Mouse (Mus musculus) left cerebral cortex, postnatal 25 days (tissue): ENCODE measurements at regions not wholly inside any gene's neighbourhood (a gene's known extent, or its start where the extent isn't known, plus 50 kb on each side); places are given as distances from the start of the nearest gene placed in this dataset.

Source experiments
- DNase-seq, 2 experiments: peaks; one replicate each; pipeline ENCODE4 v3.0.0; 2022; ENCODE audit warnings: low spot score in 2 of 2, mixed read lengths in 1 of 2
- intact Hi-C: fragments of 180-260 bp; cut with DNase I; formaldehyde crosslinking; loops from one replicate; pipeline ENCODE4 v1.15.1; 2025

DNA sequence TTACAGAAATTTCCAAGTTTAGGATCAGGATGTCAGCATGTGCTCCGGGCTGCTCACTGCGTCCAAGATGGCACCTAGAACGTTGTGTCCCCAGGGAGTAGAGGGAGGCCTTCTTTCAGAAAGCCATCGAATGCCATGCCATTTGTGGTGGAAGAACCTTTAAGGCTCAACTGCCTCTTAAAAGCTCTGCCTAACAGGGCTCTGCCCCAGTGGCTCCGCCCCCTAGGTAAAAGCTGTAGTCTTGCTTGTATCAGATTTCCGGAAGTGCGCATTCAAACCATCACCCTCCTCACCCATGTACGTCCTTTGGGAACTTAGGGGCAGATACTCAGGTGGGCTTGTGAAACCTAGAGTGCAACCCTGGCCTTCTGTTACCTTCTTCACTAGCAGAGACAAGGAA lies 54.0 kb upstream of the Psmd7 start:
- no peak for DNase-seq
- intact Hi-C loops = no loop called here

DNA sequence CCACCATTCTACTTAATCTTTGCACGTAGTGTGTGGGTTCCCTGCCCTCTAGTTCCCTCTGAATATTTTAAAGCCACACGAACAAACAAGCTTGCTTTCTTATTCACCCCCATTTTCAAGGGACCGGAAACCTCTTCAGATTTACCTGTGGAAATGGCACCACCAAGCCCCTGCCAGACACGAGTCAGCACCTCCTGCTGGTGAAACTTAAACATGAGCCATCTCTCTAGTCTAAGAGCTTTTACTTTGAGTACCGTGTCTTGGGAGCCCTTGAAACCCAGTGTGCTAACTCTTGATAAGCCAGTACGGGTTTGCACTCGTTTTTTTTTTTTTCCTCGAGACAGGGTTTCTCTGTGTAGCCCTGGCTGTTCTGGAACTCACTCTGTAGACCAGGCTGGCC lies 59.7 kb upstream of the Psmd7 start:
- intact Hi-C loops = no loop called here
- DNase-seq = no peak

DNA sequence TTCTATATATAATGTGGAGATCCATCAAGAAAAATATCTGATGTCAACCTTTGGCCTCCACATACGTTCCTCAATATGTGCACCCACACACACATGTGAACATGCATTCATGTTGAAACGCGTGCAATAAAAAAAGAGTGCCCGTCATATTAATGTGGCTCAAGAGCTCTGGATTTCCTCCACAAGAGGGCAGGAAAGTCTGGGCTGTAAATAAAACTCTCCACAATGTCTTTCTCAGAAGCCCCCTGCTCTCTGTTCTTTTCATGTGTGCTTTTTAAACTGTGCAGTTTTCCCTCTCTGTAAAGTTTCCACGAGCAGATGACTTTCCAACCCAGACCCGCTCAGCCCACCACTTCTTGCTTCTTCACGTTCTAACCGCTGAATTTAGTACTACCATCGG lies 62.0 kb upstream of the Psmd7 start:
- intact Hi-C loops = no loop called here
- no peak for DNase-seq

DNA sequence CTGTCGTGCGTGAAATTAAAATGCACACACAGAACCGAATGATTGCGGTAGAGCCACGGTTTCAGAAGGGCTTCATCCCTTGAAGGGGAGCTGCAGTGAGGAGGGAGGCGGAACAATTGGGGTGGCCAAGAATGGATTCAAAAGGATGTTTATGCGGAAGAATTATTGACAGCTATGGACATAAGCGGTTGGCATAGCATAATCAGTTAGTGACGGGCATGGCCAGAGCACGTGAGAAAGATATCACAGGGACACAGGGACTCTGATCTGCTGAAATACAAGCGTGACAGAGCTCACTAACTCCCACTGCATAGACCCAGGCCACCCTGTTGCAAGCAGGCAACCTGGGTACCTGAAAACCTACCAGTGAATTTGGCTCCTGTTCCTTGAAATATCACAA lies 63.2 kb upstream of the Psmd7 start:
- intact Hi-C loops = no loop called here
- no peak for DNase-seq

DNA sequence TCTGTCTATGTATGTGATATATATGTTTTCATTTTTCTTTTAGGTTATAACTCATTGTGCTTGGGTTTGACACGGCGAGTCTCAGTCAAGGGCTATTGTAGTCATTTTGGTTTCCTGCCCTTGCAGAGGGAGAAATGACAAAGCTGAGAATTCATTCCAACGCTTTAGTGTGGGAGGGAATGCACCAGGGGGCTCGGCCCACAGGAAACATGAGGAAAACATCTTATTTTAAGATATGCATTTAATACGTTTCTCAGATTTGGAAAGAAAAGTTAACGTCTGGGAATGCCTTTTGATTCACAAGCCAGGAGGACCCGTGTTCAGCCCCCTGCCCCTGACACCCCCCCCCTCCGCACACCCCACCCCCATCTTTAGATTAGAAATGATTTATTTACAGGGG lies 64.0 kb upstream of the Psmd7 start:
- intact Hi-C loops = no loop called here
- DNase-seq = no peak

DNA sequence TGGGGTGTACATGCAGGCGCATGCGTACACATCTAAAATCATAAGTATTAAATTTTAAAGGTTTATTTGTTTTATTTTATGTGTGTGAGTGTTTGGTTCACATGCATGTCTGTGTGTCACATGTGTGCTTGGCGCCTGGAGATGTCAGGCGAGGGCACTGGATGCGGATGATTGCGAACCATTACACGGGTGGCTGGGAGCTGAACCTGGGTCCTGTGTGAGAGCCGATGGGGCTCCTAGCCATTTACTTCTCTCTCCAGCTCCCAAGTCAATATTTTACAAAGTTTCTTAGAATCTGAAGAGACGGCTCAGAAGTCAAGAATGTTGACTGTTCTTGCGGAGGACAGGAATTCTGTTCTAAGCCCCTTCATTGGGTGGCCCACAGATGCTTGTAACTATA lies 65.4 kb upstream of the Psmd7 start:
- DNase-seq = no peak
- intact Hi-C loops = no loop called here

DNA sequence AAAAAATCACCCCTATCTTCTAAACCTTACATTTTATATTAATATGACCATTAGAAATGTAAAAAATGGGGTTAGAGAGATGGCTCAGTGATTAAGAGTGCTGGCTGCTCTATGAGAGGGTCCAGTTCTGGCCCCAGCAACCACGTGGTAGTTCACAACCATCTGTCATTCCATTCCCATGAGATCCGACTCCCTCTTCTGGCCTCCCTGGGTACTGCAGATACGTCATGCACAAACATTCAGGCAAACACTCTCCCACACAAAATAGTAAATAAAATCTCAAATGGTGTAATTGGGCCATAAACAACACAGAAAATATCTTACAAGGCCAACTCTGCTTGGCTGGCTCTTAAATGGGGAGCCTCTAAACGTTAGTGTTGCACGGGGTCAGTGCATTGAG lies 68.4 kb upstream of the Psmd7 start:
- no peak for DNase-seq
- intact Hi-C loops = no loop called here

DNA sequence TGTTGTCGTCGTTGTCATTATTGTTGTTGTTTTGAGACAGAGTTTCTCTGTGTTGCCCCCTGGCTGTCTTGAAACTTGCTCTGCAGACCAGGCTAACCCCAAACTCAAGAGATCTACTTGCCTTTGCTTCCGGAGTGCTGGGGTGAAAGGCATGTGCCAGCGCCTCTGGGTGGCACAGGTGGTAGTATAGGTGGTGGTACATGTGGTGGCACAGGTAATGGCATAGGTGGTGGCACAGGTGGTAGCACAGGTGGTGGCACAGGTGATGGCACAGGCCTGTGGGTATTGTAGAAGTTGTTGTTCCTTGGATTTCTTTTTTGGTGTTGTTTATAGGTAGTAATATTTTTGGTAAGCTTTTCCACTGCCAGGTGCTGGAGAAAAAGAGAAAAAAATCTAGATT lies 69.5 kb upstream of the Psmd7 start:
- intact Hi-C loops = no loop called here

DNA sequence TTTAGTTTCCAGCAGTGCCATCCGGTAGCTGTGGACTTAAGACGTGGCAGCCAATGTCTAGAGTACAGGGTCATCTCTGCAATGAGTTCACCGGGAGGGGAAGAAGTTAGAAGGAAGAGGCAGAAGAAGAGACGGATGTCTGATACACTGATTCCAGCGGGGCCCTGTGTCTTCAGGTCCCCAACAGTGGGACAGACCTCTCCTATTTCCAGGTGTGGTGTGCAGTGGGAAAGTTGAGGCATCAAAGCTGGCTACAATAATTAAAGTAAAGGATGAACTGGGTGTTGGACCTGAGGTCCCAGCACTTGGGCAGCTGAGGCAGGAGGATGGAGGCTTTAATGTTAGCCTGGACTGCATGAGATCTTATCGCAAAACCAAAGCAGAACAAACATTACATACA lies 70.1 kb upstream of the Psmd7 start:
- no peak for DNase-seq

More for the DNA sequence above, 69.5 kb upstream of the Psmd7 start:
- DNase-seq = no peak

DNA sequence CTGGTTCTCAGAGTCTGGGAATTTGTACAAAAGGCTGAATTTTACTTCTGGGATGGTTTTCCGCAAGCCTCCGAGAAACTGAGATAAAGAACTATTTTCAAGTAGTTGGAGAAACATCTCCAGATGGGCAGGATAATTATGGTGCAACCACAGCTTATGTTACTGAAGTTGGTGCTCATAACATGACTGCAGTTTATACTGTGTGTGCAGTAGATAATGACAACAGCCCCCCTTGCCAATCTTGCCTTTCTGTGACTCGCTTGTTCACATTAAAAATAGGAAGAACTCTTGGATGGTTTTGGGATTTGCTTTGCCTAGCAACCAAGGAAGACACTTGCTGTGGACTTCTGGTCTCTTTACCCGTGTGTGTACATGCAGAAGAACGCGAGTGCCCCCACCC lies 72.4 kb upstream of the Psmd7 start:
- intact Hi-C loops = no loop called here
- peak; percentile 18 to 67 for DNase-seq

More for the DNA sequence above, 70.1 kb upstream of the Psmd7 start:
- intact Hi-C loops = no loop called here

DNA sequence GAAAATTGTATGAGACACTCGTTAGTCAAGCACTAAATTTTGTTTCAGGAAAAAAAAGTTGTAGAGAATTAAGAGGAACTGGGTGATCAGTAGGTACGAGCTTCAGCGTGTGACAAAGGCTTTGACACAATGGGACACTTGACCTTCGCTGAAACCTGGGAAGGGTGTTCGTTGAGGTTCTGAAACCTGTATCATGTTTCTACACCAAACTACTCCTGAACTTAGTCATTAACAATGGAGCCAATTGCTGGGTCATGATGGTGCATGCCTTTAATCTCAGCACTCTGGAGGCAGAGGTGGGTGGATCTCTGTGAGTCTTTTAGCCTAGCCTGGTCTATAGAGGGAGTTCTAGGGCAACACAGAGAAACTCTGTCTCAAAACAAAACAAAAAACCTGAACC lies 81.3 kb upstream of the Psmd7 start:
- intact Hi-C loops = no loop called here
- DNase-seq = no peak

DNA sequence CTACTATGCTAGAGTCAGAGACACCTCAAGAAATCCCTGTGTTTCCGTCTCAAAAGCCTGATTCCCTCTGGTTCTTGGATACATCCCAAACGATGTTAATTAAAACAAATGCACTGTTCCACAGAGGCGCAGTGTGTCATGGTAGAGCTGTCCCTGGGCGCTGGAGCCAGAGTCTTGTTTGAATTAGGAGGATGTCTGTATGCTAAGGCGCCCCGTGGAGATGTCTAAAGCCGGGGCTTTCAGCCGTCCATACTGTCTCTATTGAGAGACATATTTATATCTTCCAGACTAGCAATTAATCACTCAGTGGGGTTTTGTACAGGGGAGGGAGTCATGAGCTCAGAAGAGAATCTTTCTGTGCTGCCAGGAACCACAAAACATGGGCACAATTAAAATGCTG lies 83.2 kb upstream of the Psmd7 start:
- intact Hi-C loops = no loop called here

DNA sequence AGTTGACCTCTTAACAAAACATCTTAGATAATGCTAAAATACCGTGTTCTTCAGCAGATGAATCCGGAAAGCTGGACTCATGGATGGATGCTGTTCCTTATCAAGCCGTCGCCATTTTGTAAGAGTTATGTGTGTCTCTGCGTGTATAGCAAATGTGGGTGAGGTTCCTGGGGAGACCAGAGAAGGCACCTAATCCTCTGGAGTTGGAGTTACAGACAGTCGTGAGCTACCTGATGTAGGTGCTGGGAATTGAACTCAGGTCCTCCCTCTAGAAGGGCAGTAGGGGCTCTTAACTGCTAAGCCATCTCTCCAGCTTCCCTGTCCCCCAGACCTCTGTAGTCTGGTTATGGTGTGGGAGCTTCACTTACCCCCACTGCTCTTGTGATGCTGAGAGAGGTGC lies 84.4 kb upstream of the Psmd7 start:
- no peak for DNase-seq
- intact Hi-C loops = no loop called here

More for the DNA sequence above, 83.2 kb upstream of the Psmd7 start:
- no peak for DNase-seq

DNA sequence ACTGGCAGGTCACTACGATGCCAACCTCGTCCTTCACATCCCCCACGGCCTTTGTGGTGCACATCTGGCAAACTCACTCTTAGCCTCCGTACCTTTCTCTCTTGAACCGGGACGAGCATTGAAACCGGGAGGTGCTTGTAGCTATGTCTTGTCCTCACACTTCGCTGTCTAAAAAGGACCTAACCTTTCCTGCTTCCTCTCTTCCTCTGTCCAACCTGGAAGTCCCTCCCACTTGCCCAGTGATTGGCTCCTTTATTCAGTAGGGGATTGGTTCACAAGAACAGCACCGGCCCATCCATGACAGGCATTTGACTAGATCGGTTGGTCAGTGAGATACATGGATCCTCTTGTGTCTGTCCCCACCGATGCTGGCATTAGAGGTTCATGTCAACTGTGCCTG lies 93.8 kb upstream of the Psmd7 start:
- intact Hi-C loops = no loop called here
- no peak for DNase-seq

DNA sequence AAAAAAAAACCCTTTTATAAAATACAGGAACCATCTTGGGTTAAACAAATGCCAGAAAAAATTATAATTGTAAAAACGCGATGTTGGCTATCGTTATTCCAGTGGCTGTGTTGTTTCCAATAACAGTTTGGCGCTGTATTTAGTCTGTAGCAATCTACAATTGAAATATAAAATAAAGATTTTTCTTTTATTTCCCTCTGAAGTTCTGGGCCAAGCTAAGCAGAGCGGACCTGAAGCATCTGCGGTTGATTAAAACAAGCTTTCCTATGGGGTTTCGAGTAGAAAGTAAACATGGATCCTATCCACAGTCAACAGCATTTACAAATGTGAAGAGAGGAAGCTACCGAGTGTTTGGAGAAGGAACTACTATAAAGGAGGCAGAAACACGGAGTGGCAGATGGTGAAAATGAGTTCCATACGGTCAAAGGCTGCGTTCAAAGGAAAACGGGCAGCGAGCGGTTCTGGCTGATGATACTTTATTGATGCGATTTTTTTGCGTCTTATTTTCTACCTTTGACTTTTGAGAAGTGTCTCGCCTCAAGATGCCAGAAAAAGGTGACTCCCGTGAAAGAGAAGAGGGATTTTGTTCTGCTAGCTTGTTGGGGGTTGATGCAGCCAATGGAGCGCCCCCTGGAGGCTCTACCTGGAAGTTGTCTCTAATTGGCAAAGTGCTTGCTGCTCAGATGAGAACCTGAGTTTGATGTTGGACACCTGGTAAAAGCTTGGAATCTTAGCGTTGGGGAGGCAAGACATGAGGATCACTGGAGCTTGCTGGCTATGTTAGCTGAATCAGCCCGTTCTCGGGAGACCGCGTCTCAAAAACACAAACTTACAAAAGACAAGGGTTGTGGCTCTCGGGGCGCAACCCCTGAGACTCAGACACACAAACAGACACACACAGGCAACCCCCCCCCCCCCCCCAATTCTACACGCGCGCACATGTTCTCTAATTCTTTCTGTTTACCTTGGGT lies 96.7 kb upstream of the Psmd7 start:
- intact Hi-C loops = no loop called here
- DNase-seq = peak; percentile 19 to 40

DNA sequence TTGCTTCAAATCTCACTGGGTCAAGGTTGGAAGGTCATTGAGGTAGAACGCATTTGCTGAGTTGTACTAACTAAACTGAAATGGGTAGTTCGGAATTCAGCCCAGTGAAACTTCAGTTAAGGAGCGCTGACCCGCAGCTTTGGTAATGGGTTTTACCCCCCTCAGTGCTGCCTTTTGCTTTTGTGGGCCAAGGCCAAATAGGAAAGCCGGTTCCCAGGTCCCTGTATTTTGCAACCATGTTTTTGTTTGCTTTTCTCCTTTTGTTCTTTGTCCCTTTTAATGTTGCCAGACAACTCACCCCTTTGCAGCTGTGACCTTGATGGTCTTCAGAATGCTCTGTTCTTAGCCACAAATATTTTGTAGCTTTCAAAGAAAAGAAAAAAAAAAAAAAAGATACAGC lies 98.7 kb upstream of the Psmd7 start:
- DNase-seq = no peak
- intact Hi-C loops = no loop called here

DNA sequence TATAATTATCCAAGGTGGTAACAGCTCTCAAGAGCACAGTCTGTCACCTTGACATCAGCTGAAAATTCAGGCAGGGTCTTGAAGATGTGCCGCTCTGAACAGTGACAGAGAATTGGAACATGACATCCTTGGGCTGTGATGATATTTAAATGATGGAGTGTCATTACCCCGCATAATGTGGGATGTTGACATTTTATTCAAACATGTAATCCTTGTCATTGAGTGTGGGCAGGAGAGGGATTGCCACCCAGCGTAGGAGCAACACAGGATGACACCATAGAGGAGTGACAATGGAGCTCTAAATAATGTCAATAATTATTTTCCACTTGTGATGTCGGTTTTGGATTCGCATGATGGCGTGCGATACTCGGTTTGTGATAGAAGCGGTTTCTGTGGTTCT lies 99.3 kb upstream of the Psmd7 start:
- no peak for DNase-seq
- intact Hi-C loops = no loop called here

DNA sequence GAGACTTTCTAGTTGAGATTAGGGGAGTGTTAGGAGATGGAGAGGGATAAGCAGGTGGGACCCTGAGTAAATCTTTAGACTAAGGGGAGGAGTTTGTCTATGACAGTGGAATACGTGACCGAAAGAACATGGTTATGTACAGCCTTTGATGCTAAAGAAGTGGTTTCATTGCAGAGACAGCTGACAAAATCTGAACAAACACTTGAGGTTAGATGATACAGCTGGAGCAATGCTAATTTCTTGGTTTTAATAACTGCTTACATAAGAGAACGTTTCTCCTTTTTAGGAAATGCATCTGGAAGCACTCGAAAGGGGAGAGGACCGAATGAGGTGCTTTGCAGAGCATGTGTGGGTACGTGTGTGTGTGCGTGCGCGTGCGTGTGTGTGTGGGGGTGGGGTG lies 100.8 kb upstream of the Psmd7 start:
- no peak for DNase-seq
- intact Hi-C loops = no loop called here

DNA sequence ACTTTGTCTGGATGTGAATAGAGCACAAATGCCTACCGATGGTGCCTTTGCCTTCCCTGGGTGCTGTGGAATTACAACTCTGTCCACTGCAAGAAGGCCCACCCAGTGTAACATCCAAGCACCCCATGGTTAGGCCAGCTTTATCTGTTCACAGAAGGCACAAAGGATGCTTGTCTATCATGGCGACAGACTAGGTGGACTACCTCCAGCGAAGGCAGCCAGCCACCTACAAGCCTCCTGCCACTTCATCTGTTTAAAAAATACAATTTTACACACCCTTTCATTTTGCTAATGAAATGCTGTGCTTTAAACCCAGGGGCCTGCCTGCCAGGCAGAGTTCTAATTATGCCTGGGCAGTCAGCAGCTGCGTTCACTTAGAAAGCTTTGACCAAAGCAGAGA lies 103.0 kb upstream of the Psmd7 start:
- intact Hi-C loops = no loop called here
- no peak for DNase-seq

DNA sequence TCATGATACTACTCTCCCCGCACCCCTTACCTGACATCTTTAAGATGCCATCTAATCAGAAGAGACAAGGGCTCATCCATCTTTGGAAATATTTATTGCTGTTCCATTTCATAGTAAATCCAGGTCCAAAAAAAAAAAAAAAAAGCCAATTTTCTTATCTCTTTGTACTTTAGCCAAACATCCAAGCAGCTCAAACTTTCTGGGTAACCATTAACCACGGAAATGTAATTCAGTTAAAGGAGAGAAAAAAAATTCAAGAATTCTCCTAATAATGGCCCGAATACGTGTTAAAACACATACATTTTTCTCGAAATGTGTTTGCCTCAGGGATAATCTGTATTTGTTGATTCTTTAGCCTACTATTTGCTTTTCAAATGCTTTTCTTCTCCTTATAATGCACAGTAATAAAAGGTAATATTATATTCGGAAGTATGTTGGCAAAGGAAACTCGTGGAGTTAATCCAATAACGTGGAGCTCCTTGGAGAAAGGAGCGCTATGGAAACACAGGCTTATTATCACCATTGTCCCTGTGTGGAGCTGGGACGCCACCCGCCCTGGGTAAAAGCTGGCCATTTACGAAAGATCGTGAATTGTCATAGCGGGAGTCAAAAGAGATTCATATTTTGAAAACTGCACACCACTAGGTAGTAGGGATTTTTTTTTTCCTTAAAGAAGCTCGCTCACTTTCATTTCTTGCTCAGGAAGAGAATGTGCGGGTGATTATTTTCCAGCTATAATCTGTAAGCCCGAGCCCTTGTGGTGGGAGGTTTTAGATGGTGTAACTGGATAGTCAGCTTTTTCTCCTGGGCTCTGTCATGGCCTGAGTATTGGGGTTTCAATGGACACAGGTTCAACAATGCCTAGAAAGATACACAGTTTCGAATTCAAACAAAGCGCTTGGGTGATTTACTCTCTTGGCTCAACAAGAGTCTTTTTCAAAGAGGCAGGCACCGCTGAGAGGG lies 108.4 kb upstream of the Psmd7 start:
- DNase-seq = no peak
- intact Hi-C loops = no loop called here

DNA sequence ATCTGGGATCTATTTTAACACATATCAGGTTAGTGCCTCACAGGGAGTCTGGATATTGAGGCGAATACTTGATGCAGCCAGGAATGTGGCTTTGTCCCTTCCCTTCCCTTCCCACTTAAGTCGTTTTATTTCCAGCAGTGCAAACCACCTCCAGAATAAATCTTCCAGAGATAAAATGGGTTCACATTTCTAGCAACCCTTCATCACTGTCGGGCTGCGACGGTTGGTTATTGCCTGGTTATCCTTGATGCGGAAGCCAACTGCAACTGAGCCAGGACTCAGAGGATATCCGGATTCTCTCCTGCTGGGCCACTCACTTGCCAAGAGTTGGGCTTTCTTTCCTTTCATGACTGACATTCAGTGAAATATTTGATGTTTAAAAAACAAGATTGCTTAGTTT lies 111.0 kb upstream of the Psmd7 start:
- DNase-seq = no peak
- intact Hi-C loops = no loop called here
